Mouse (Mus musculus) adrenal gland, adult (tissue): ENCODE measurements around the gene Hhat.

Experiments used
- DNase-seq, 2 experiments: peaks; one replicate each; pipeline ENCODE4 v3.0.0; 2022 to 2023; ENCODE audit warnings: low spot score in 1 of 2; ENCODE audit not compliant: inconsistent age in 2 of 2

Gene Hhat

GRCm38 (mm10) chr1:192785046-192785961 is 14.3 kb upstream of the Hhat start:
- DNase-seq: no peak

- peak; percentile 37 to 74 for DNase-seq
These were observed 13.4 kb upstream of the Hhat start for GRCm38 (mm10) chr1:192784374-192784773.

- no peak for DNase-seq
These were observed 10.2 kb upstream of the Hhat start for GRCm38 (mm10) chr1:192781256-192781655.

- DNase-seq: no peak
These were observed 8.0 kb upstream of the Hhat start for GRCm38 (mm10) chr1:192778869-192779514.

GRCm38 (mm10) chr1:192778206-192778605 is 7.2 kb upstream of the Hhat start:
- no peak for DNase-seq

- DNase-seq: peak; percentile 44 to 82
These were observed 911 bp downstream of the Hhat start for GRCm38 (mm10) chr1:192770130-192770494.

- DNase-seq: no peak
These were observed 5.5 kb downstream of the Hhat start for GRCm38 (mm10) chr1:192765531-192765930.

GRCm38 (mm10) chr1:192764547-192764946 is 6.5 kb downstream of the Hhat start:
- no peak for DNase-seq

GRCm38 (mm10) chr1:192762946-192763933 is 7.8 kb downstream of the Hhat start:
- DNase-seq: no peak

GRCm38 (mm10) chr1:192756674-192757073 is 14.3 kb downstream of the Hhat start:
- no peak for DNase-seq

- no peak for DNase-seq
These were observed 15.1 kb downstream of the Hhat start for GRCm38 (mm10) chr1:192755685-192756606.

- DNase-seq: no peak
These were observed 15.8 kb downstream of the Hhat start for GRCm38 (mm10) chr1:192755246-192755645.

GRCm38 (mm10) chr1:192754268-192754667 is 16.8 kb downstream of the Hhat start:
- DNase-seq: no peak

- peak; percentile 83 to 96 for DNase-seq
These were observed 18.1 kb downstream of the Hhat start for GRCm38 (mm10) chr1:192752659-192753601.

- no peak for DNase-seq
These were observed 21.0 kb downstream of the Hhat start for GRCm38 (mm10) chr1:192750042-192750437.

- no peak for DNase-seq
These were observed 21.6 kb downstream of the Hhat start for GRCm38 (mm10) chr1:192749270-192750041.

GRCm38 (mm10) chr1:192746201-192746600 is 24.8 kb downstream of the Hhat start:
- no peak for DNase-seq
